Comparison of ENCODE assay signal across 8 mouse cellular contexts in genomic region chr5:30887858-30888336, GRCm38 (mm10). TPM values are rescaled to one million over a fixed set of nuclear protein-coding genes. Genes with fewer than 3 reads are reported as not detected.
DNase-seq lines count a peak whose midpoint lies in the region; ATAC-seq and TF ChIP-seq lines count a peak whose summit lies in the region.

No protein-coding gene starts in this region.

- peak overlapping the region; percentile 84 for H3K27ac ChIP-seq in bone marrow, adult 2 months (ENCODE audit: control insufficient read depth, insufficient read depth, low read depth, low read length, poor library complexity)
- peak overlapping the region; percentile 98 for H3K27ac ChIP-seq in embryonic facial prominence, embryonic 15.5 days (replicated peaks)
- H3K27ac ChIP-seq in limb, embryonic 14.5 days (replicated peaks; ENCODE audit: low read depth, low read length) = peak overlapping the region; percentile 98
- peak overlapping the region; percentile 83 for H3K27ac ChIP-seq in midbrain, postnatal 0 days (ENCODE audit: low read depth, low read length)

- H3K4me3 ChIP-seq in bone marrow, adult 2 months (replicated peaks; ENCODE audit: control insufficient read depth, low read depth, low read length) = peak overlapping the region; percentile 89
- H3K4me3 ChIP-seq in embryonic facial prominence, embryonic 15.5 days (replicated peaks) = peak overlapping the region; percentile 83
- H3K4me3 ChIP-seq in limb, embryonic 14.5 days (replicated peaks; ENCODE audit: low read length) = peak overlapping the region; percentile 80
- peak overlapping the region; percentile 80 for H3K4me3 ChIP-seq in midbrain, postnatal 0 days (ENCODE audit: low read depth, low read length)

- H3K4me2 ChIP-seq in embryonic facial prominence, embryonic 15.5 days (replicated peaks) = peak overlapping the region; percentile 69
- peak overlapping the region; percentile 77 for H3K4me2 ChIP-seq in limb, embryonic 14.5 days (replicated peaks; ENCODE audit: low read depth, low read length, severe bottlenecking)
- peak overlapping the region; percentile 78 for H3K4me2 ChIP-seq in midbrain, postnatal 0 days (ENCODE audit: low read depth, low read length, poor library complexity, severe bottlenecking)

- TF ChIP-seq CTCF in bone marrow, adult 2 months (IDR thresholded peaks at IDR 0.05; ENCODE audit: control insufficient read depth, insufficient read depth, low read length) = no peak
- TF ChIP-seq CTCF in midbrain, postnatal 0 days (IDR thresholded peaks at IDR 0.05) = 0 out of 2 replicates have a peak, but pooled peaks have one; percentile 0

- peak; percentile 99 for DNase-seq in 416B (ENCODE audit: low read depth)
- DNase-seq in heart, adult 8-10 months (ENCODE audit: low spot score) = peak; percentile 95
- peak; percentile 96 for DNase-seq in kidney, adult 9 months
- DNase-seq in limb, embryonic 14.5 days (ENCODE audit: low spot score) = peak; percentile 100
- peak; percentile 98 for DNase-seq in midbrain, postnatal 0 days (ENCODE audit: low spot score)
- DNase-seq in spleen, postnatal 36 days (ENCODE audit: low spot score in 2 of 2) = peak; percentile 81 to 90

- no peak for TF ChIP-seq POLR2A in bone marrow, adult 2 months (IDR thresholded peaks at IDR 0.05; ENCODE audit: borderline replicate concordance, control insufficient read depth, low read depth, low read length)
- peak; percentile 45; the same call in 1 of the 2 replicates for TF ChIP-seq POLR2A in limb, embryonic 14.5 days (IDR thresholded peaks at IDR 0.05; ENCODE audit: borderline replicate concordance, extremely low read depth, insufficient read depth, insufficient read length)

- under 1% methylated on average over 28 of the region's 28 CpGs for WGBS in bone marrow, adult 2 months
- WGBS in embryonic facial prominence, embryonic 15.5 days = under 1% methylated on average over 28 of the region's 28 CpGs
- WGBS in limb, embryonic 14.5 days = under 1% methylated on average over 28 of the region's 28 CpGs
- under 1% methylated on average over 28 of the region's 28 CpGs for WGBS in midbrain, postnatal 0 days

- no peaks in the 10 kb centered on the region for H3K27me3 ChIP-seq in embryonic facial prominence, embryonic 15.5 days
- no peaks in the 10 kb centered on the region for H3K27me3 ChIP-seq in limb, embryonic 14.5 days (ENCODE audit: control insufficient read depth, insufficient read depth, low read length)
- no peaks in the 10 kb centered on the region for H3K27me3 ChIP-seq in midbrain, postnatal 0 days (ENCODE audit: insufficient read depth, low read length)

- peak; percentile 87 for ATAC-seq in embryonic facial prominence, embryonic 15.5 days (ENCODE audit: insufficient number of reproducible peaks, low FRiP score, low TSS enrichment, low read depth)
- ATAC-seq in limb, embryonic 14.5 days (ENCODE audit: low FRiP score, low read depth) = peak; percentile 85
- peak; percentile 85 for ATAC-seq in midbrain, postnatal 0 days (ENCODE audit: low FRiP score)

- H3K36me3 ChIP-seq in embryonic facial prominence, embryonic 15.5 days = peaks cover 23% of the 10 kb centered on the region
- peaks cover 26% of the 10 kb centered on the region for H3K36me3 ChIP-seq in limb, embryonic 14.5 days (ENCODE audit: control insufficient read depth, insufficient read depth, low read length)
- peaks cover 22% of the 10 kb centered on the region for H3K36me3 ChIP-seq in midbrain, postnatal 0 days (ENCODE audit: insufficient read depth, low read length)

- no peaks in the 10 kb centered on the region; the same call in 1 of the 2 replicates for H3K4me1 ChIP-seq in bone marrow, adult 2 months (ENCODE audit: control insufficient read depth, insufficient read depth, low read length)
- H3K4me1 ChIP-seq in embryonic facial prominence, embryonic 15.5 days = peaks cover 21% of the 10 kb centered on the region
- peaks cover 10% of the 10 kb centered on the region for H3K4me1 ChIP-seq in limb, embryonic 14.5 days (ENCODE audit: control insufficient read depth, insufficient read depth, low read length)
- peaks cover 7% of the 10 kb centered on the region; the same call in 1 of the 2 replicates for H3K4me1 ChIP-seq in midbrain, postnatal 0 days (ENCODE audit: insufficient read depth, low read length)

- peak overlapping the region; percentile 43 for H3K9ac ChIP-seq in embryonic facial prominence, embryonic 15.5 days
- peak overlapping the region; percentile 75 for H3K9ac ChIP-seq in limb, embryonic 14.5 days (ENCODE audit: low read depth, low read length, severe bottlenecking)
- peak overlapping the region; percentile 90 for H3K9ac ChIP-seq in midbrain, postnatal 0 days (replicated peaks; ENCODE audit: low read length, poor library complexity, severe bottlenecking)

- H3K9me3 ChIP-seq in embryonic facial prominence, embryonic 15.5 days (replicated peaks) = no peaks in the 10 kb centered on the region
- H3K9me3 ChIP-seq in limb, embryonic 14.5 days (ENCODE audit: control insufficient read depth, low read length) = no peaks in the 10 kb centered on the region
- H3K9me3 ChIP-seq in midbrain, postnatal 0 days (ENCODE audit: low read length) = no peaks in the 10 kb centered on the region

RNA-seq across cellular contexts. Expression of gene Agbl5, which starts 0.6 kb away (rescaled TPM):
- polyA plus RNA-seq in bone marrow, adult 2 months (2011; ENCODE audit: insufficient read depth, insufficient read length, low replicate concordance, missing spikeins) = 5.4 and 6.2 TPM in 2 replicates
- polyA plus RNA-seq in embryonic facial prominence, embryonic 15.5 days (2015; fragmentation: Nextera tagmentation; extraction: Ambion mirVana) = 22.1 and 28.7 TPM in 2 replicates
- 1 to 10 TPM; 4.9 to 6.3 (median 5.6) TPM for total RNA-seq in heart, adult 8-10 months (2022)
- polyA plus RNA-seq in limb, embryonic 14.5 days (2012; rRNA removed) = 61.9 and 78.3 TPM in 2 replicates
- 27.7 and 32.2 TPM in 2 replicates for polyA plus RNA-seq in limb, embryonic 14.5 days (2014; fragmentation: Nextera tagmentation; extraction: Ambion mirVana)
- 50.7 and 73.4 TPM in 2 replicates for total RNA-seq in midbrain, postnatal 0 days (2014; rRNA removed)
- polyA plus RNA-seq in midbrain, postnatal 0 days (2015; fragmentation: Nextera tagmentation; extraction: Ambion mirVana) = 19.1 and 22.3 TPM in 2 replicates

RNA-seq across cellular contexts. Expression of gene Ost4, which starts 19.7 kb away (rescaled TPM):
- polyA plus RNA-seq in bone marrow, adult 2 months (2011; ENCODE audit: insufficient read depth, insufficient read length, low replicate concordance, missing spikeins) = 147 and 148 TPM in 2 replicates
- 482 and 502 TPM in 2 replicates for polyA plus RNA-seq in embryonic facial prominence, embryonic 15.5 days (2015; fragmentation: Nextera tagmentation; extraction: Ambion mirVana)
- 100 to 1,000 TPM; 140 to 164 (median 156) TPM for total RNA-seq in heart, adult 8-10 months (2022)
- 364 and 388 TPM in 2 replicates for polyA plus RNA-seq in limb, embryonic 14.5 days (2012; rRNA removed)
- 502 and 567 TPM in 2 replicates for polyA plus RNA-seq in limb, embryonic 14.5 days (2014; fragmentation: Nextera tagmentation; extraction: Ambion mirVana)
- total RNA-seq in midbrain, postnatal 0 days (2014; rRNA removed) = 123 and 126 TPM in 2 replicates
- 175 and 201 TPM in 2 replicates for polyA plus RNA-seq in midbrain, postnatal 0 days (2015; fragmentation: Nextera tagmentation; extraction: Ambion mirVana)

RNA-seq across cellular contexts. Expression of gene Tmem214, which starts 20.1 kb away (rescaled TPM):
- polyA plus RNA-seq in bone marrow, adult 2 months (2011; ENCODE audit: insufficient read depth, insufficient read length, low replicate concordance, missing spikeins) = 15.3 and 29.1 TPM in 2 replicates
- polyA plus RNA-seq in embryonic facial prominence, embryonic 15.5 days (2015; fragmentation: Nextera tagmentation; extraction: Ambion mirVana) = 90.0 and 100.0 TPM in 2 replicates
- 10 to 100 TPM; 37.4 to 39.9 (median 38.4) TPM for total RNA-seq in heart, adult 8-10 months (2022)
- polyA plus RNA-seq in limb, embryonic 14.5 days (2012; rRNA removed) = 115 and 152 TPM in 2 replicates
- polyA plus RNA-seq in limb, embryonic 14.5 days (2014; fragmentation: Nextera tagmentation; extraction: Ambion mirVana) = 80.7 and 81.8 TPM in 2 replicates
- 77.5 and 78.3 TPM in 2 replicates for total RNA-seq in midbrain, postnatal 0 days (2014; rRNA removed)
- polyA plus RNA-seq in midbrain, postnatal 0 days (2015; fragmentation: Nextera tagmentation; extraction: Ambion mirVana) = 64.5 and 64.6 TPM in 2 replicates

RNA-seq across cellular contexts. Expression of gene Emilin1, which starts 25.3 kb away (rescaled TPM):
- polyA plus RNA-seq in bone marrow, adult 2 months (2011; ENCODE audit: insufficient read depth, insufficient read length, low replicate concordance, missing spikeins) = 9.3 and 17.6 TPM in 2 replicates
- polyA plus RNA-seq in embryonic facial prominence, embryonic 15.5 days (2015; fragmentation: Nextera tagmentation; extraction: Ambion mirVana) = 244 and 254 TPM in 2 replicates
- 10 to 100 TPM; 13.9 to 16.6 (median 16.0) TPM for total RNA-seq in heart, adult 8-10 months (2022)
- polyA plus RNA-seq in limb, embryonic 14.5 days (2012; rRNA removed) = 222 and 268 TPM in 2 replicates
- 191 and 204 TPM in 2 replicates for polyA plus RNA-seq in limb, embryonic 14.5 days (2014; fragmentation: Nextera tagmentation; extraction: Ambion mirVana)
- total RNA-seq in midbrain, postnatal 0 days (2014; rRNA removed) = 7.4 and 11.8 TPM in 2 replicates
- 9.0 and 9.8 TPM in 2 replicates for polyA plus RNA-seq in midbrain, postnatal 0 days (2015; fragmentation: Nextera tagmentation; extraction: Ambion mirVana)

RNA-seq across cellular contexts. Expression of gene Khk, which starts 33.3 kb away (rescaled TPM):
- 42.6 and 45.4 TPM in 2 replicates for polyA plus RNA-seq in bone marrow, adult 2 months (2011; ENCODE audit: insufficient read depth, insufficient read length, low replicate concordance, missing spikeins)
- 23.8 and 25.6 TPM in 2 replicates for polyA plus RNA-seq in embryonic facial prominence, embryonic 15.5 days (2015; fragmentation: Nextera tagmentation; extraction: Ambion mirVana)
- 10 to 100 TPM; 23.8 to 31.8 (median 26.6) TPM for total RNA-seq in heart, adult 8-10 months (2022)
- 29.5 and 37.8 TPM in 2 replicates for polyA plus RNA-seq in limb, embryonic 14.5 days (2012; rRNA removed)
- polyA plus RNA-seq in limb, embryonic 14.5 days (2014; fragmentation: Nextera tagmentation; extraction: Ambion mirVana) = 29.7 and 31.3 TPM in 2 replicates
- 1.4 and 12.3 TPM in 2 replicates for total RNA-seq in midbrain, postnatal 0 days (2014; rRNA removed)
- polyA plus RNA-seq in midbrain, postnatal 0 days (2015; fragmentation: Nextera tagmentation; extraction: Ambion mirVana) = 14.3 and 17.6 TPM in 2 replicates

Comparison
In these comparisons a context has a peak if more than half of its experiments do, and no peak if none do; other contexts are left out.
1. Peak in every context shown above with its lines: DNase-seq, ATAC-seq, H3K4me3 ChIP-seq and H3K27ac ChIP-seq.